Mouse (Mus musculus) embryonic facial prominence, embryonic 13.5 days (tissue): ENCODE results near the gene Stox1. TPM values are rescaled to one million over a fixed set of nuclear protein-coding genes. Genes with fewer than 3 reads are reported as not detected.
A peak's percentile ranks its signal among the peaks of the same experiment; 100 is the strongest.

Source experiments
- ATAC-seq: fragments of 200-750 bp; cut with Nextera tagmentation; 2 replicates; pipeline ENCODE4 v1.8.0; 2017; ENCODE audit warnings: low read depth; ENCODE audit not compliant: insufficient number of reproducible peaks, insufficient read depth, low FRiP score, low TSS enrichment
- H3K27ac ChIP-seq: fragments of 300-500 bp; sonication (generic); 2 replicates; pipeline ENCODE4 v1.5.1; 2015; ENCODE audit warnings: moderate library complexity, mild to moderate bottlenecking, inconsistent platforms
- H3K27me3 ChIP-seq: fragments of 300-500 bp; sonication (generic); 2 replicates; pipeline ENCODE4 v1.6.1; 2015; ENCODE audit warnings: mild to moderate bottlenecking, inconsistent platforms
- H3K36me3 ChIP-seq: fragments of 300-500 bp; sonication (generic); 2 replicates; pipeline ENCODE4 v1.6.1; 2015; ENCODE audit warnings: mild to moderate bottlenecking, inconsistent platforms
- H3K4me1 ChIP-seq: fragments of 300-500 bp; sonication (generic); 2 replicates; pipeline ENCODE4 v1.6.1; 2015; ENCODE audit warnings: inconsistent platforms
- H3K4me2 ChIP-seq: fragments of 300-500 bp; sonication (generic); 2 replicates; pipeline ENCODE4 v1.6.1; 2015; ENCODE audit warnings: moderate library complexity, mild to moderate bottlenecking, inconsistent platforms
- H3K4me3 ChIP-seq: fragments of 300-500 bp; sonication (generic); 2 replicates; pipeline ENCODE4 v1.5.1; 2015; ENCODE audit warnings: mild to moderate bottlenecking, inconsistent platforms
- H3K9ac ChIP-seq: fragments of 300-500 bp; sonication (generic); 2 replicates; pipeline ENCODE4 v1.6.1; 2015; ENCODE audit warnings: mild to moderate bottlenecking, inconsistent platforms
- H3K9me3 ChIP-seq: fragments of 300-500 bp; sonication (generic); 2 replicates; pipeline ENCODE4 v1.6.1; 2016; ENCODE audit warnings: inconsistent platforms
- WGBS: fragments of 180-500 bp; shearing (Covaris S2); methylation state at CpG from one replicate; pipeline ENCODE4 v1.1.7; 2015; ENCODE audit warnings: mixed read lengths; 5-methylcytosine and 5-hydroxymethylcytosine counted together
- polyA plus RNA-seq: library from polyadenylated mRNA; unstranded; fragments of >200 nt; fragmentation: Nextera tagmentation; extraction: Ambion mirVana; gene quantifications from 2 replicates; pipeline ENCODE4 v1.2.1, GENCODE M21; 2015

The Stox1 gene
- polyA plus RNA-seq, 1 experiment from 2014 or later, result 1.6 TPM

- Histone ChIP-seq H3K27me3 (no peaks in the 10 kb centered on the region), H3K4me1 (peaks cover 3% of the 10 kb centered on the region), H3K36me3 (no peaks in the 10 kb centered on the region), H3K27ac (no peak overlapping the region), H3K4me3 (no peak overlapping the region), H3K9ac (no peak overlapping the region), H3K4me2 (no peak overlapping the region), H3K9me3 (no peaks in the 10 kb centered on the region)
- no peak for ATAC-seq
- WGBS, result 58% methylated on average over 8 of the region's 8 CpGs
These were observed 33.2 kb downstream of the Stox1 start for GRCm38 (mm10) chr10:62692771-62693170.

- no peak overlapping the region for H3K9ac ChIP-seq
- no peak overlapping the region for H3K4me2 ChIP-seq
- H3K9me3 ChIP-seq, result no peaks in the 10 kb centered on the region
- WGBS, result 88% methylated on average over 3 of the region's 3 CpGs
- peaks cover 9% of the 10 kb centered on the region for H3K4me1 ChIP-seq
- H3K4me3 ChIP-seq, result no peak overlapping the region
- no peaks in the 10 kb centered on the region for H3K27me3 ChIP-seq
- no peak overlapping the region for H3K27ac ChIP-seq
- H3K36me3 ChIP-seq, result no peaks in the 10 kb centered on the region
- no peak for ATAC-seq
These were observed 33.7 kb downstream of the Stox1 start for GRCm38 (mm10) chr10:62692244-62692643.

- no peaks in the 10 kb centered on the region for H3K27me3 ChIP-seq
- H3K4me2 ChIP-seq, result peak overlapping the region; percentile 18; the same call in 1 of the 2 replicates
- no peaks in the 10 kb centered on the region for H3K9me3 ChIP-seq
- WGBS, result 29% methylated on average over 15 of the region's 15 CpGs
- ATAC-seq, result peak; percentile 56; the same call in 1 of the 2 replicates
- H3K36me3 ChIP-seq, result no peaks in the 10 kb centered on the region
- peaks cover 26% of the 10 kb centered on the region for H3K4me1 ChIP-seq
- H3K27ac ChIP-seq, result peak overlapping the region; percentile 74
- H3K4me3 ChIP-seq, result no peak overlapping the region
- H3K9ac ChIP-seq, result 0 out of 2 replicates have a peak overlapping the region, but pooled peaks have one; percentile 36
These were observed 38.8 kb downstream of the Stox1 start for GRCm38 (mm10) chr10:62687032-62687674.

GRCm38 (mm10) chr10:62683043-62683442, 42.9 kb downstream of the Stox1 start:
- 61% methylated on average over 5 of the region's 5 CpGs for WGBS
- H3K36me3 ChIP-seq, result no peaks in the 10 kb centered on the region

GRCm38 (mm10) chr10:62679833-62680232, 46.1 kb downstream of the Stox1 start:
- no peak overlapping the region for H3K9ac ChIP-seq

More at GRCm38 (mm10) chr10:62683043-62683442, 42.9 kb downstream of the Stox1 start:
- H3K9ac ChIP-seq, result no peak overlapping the region
- ATAC-seq, result no peak
- H3K4me1 ChIP-seq, result peaks cover 25% of the 10 kb centered on the region
- no peak overlapping the region for H3K27ac ChIP-seq
- no peaks in the 10 kb centered on the region for H3K9me3 ChIP-seq
- no peak overlapping the region for H3K4me3 ChIP-seq
- H3K4me2 ChIP-seq, result no peak overlapping the region
- H3K27me3 ChIP-seq, result no peaks in the 10 kb centered on the region

GRCm38 (mm10) chr10:62677329-62677728, 48.6 kb downstream of the Stox1 start:
- no peak overlapping the region for H3K4me3 ChIP-seq
- no peak overlapping the region for H3K27ac ChIP-seq
- no peaks in the 10 kb centered on the region for H3K4me1 ChIP-seq
- H3K9ac ChIP-seq, result no peak overlapping the region
- no peak overlapping the region for H3K4me2 ChIP-seq
- no peaks in the 10 kb centered on the region for H3K36me3 ChIP-seq
- WGBS, result 79% methylated on average over 5 of the region's 5 CpGs
- no peaks in the 10 kb centered on the region for H3K9me3 ChIP-seq
- no peak for ATAC-seq
- H3K27me3 ChIP-seq, result no peaks in the 10 kb centered on the region

More at GRCm38 (mm10) chr10:62679833-62680232, 46.1 kb downstream of the Stox1 start:
- Histone ChIP-seq H3K27ac (no peak overlapping the region), H3K4me1 (no peaks in the 10 kb centered on the region), H3K4me3 (no peak overlapping the region), H3K36me3 (no peaks in the 10 kb centered on the region), H3K4me2 (no peak overlapping the region), H3K27me3 (no peaks in the 10 kb centered on the region), H3K9me3 (no peaks in the 10 kb centered on the region)
- no peak for ATAC-seq
- WGBS, result 88% methylated on average over 1 of the region's 1 CpGs

DNA sequence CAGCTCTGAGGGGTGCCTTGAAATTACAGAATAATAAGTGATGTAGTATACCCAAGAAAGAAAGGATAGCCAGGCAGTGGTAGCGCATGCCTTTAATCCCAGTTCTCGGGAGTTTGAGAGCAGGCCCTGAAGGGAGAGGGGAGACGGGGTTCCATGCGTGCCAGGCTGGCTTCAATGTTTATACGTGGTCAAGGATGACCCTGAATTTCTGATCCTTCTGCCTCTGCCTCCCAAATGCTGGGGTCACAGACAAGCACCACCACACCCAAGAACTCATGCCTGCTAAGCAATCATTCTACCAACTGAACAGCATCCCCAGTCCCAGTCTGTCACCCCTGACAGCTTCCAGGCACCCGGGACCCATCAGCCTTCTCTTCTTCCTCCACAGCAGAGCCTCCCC, 49.7 kb downstream of the Stox1 start:
- H3K4me3 ChIP-seq, result no peak overlapping the region
- no peak for ATAC-seq
- 83% methylated on average over 6 of the region's 6 CpGs for WGBS
- H3K4me2 ChIP-seq, result no peak overlapping the region
- no peaks in the 10 kb centered on the region for H3K36me3 ChIP-seq
- no peak overlapping the region for H3K9ac ChIP-seq
- H3K4me1 ChIP-seq, result no peaks in the 10 kb centered on the region
- H3K27ac ChIP-seq, result no peak overlapping the region
- no peaks in the 10 kb centered on the region for H3K9me3 ChIP-seq
- no peaks in the 10 kb centered on the region for H3K27me3 ChIP-seq

GRCm38 (mm10) chr10:62672359-62672758, 53.6 kb downstream of the Stox1 start:
- ATAC-seq, result no peak
- Histone ChIP-seq H3K9me3 (no peaks in the 10 kb centered on the region), H3K36me3 (no peaks in the 10 kb centered on the region), H3K27me3 (no peaks in the 10 kb centered on the region), H3K4me3 (no peak overlapping the region), H3K9ac (no peak overlapping the region), H3K27ac (no peak overlapping the region), H3K4me1 (no peaks in the 10 kb centered on the region), H3K4me2 (no peak overlapping the region)
- 91% methylated on average over 2 of the region's 2 CpGs for WGBS

GRCm38 (mm10) chr10:62669245-62669644, 56.7 kb downstream of the Stox1 start:
- Histone ChIP-seq H3K9me3 (no peaks in the 10 kb centered on the region), H3K9ac (no peak overlapping the region), H3K27ac (no peak overlapping the region), H3K4me1 (no peaks in the 10 kb centered on the region; the same call in 1 of the 2 replicates), H3K4me3 (no peak overlapping the region), H3K4me2 (no peak overlapping the region), H3K36me3 (no peaks in the 10 kb centered on the region), H3K27me3 (no peaks in the 10 kb centered on the region)
- no peak for ATAC-seq
- WGBS, result 78% methylated on average over 14 of the region's 14 CpGs

DNA sequence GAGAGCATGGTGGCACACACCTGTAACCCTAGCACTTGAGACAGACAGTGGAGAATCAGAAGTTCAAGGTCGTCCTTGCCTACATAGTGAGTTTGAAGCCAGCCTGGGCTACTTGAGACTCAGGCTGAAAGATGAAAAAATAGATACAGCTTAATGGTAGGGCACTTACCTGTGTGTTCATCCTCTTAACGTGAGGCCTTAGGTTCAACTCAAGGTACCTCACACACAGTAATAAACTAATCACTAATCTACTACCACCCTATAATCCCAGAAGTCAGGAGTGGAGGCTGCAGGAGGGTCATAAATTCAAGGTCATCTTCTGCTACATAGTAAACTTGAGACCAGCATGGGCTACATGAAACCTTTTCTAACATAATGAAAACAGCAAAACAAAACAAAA, 57.5 kb downstream of the Stox1 start:
- no peak overlapping the region for H3K27ac ChIP-seq
- no peaks in the 10 kb centered on the region; the same call in 1 of the 2 replicates for H3K4me1 ChIP-seq
- 75% methylated on average over 2 of the region's 2 CpGs for WGBS
- no peak overlapping the region for H3K4me2 ChIP-seq
- no peak overlapping the region for H3K9ac ChIP-seq
- no peaks in the 10 kb centered on the region for H3K27me3 ChIP-seq
- H3K36me3 ChIP-seq, result no peaks in the 10 kb centered on the region
- H3K4me3 ChIP-seq, result no peak overlapping the region
- H3K9me3 ChIP-seq, result no peaks in the 10 kb centered on the region
- ATAC-seq, result no peak

- WGBS, result 83% methylated on average over 5 of the region's 5 CpGs
- Histone ChIP-seq H3K4me1 (no peaks in the 10 kb centered on the region; the same call in 1 of the 2 replicates), H3K9me3 (no peaks in the 10 kb centered on the region), H3K27ac (no peak overlapping the region), H3K4me3 (no peak overlapping the region), H3K36me3 (no peaks in the 10 kb centered on the region), H3K9ac (no peak overlapping the region), H3K27me3 (no peaks in the 10 kb centered on the region), H3K4me2 (no peak overlapping the region)
- ATAC-seq, result no peak
These were observed 57.9 kb downstream of the Stox1 start for GRCm38 (mm10) chr10:62668043-62668442.

DNA sequence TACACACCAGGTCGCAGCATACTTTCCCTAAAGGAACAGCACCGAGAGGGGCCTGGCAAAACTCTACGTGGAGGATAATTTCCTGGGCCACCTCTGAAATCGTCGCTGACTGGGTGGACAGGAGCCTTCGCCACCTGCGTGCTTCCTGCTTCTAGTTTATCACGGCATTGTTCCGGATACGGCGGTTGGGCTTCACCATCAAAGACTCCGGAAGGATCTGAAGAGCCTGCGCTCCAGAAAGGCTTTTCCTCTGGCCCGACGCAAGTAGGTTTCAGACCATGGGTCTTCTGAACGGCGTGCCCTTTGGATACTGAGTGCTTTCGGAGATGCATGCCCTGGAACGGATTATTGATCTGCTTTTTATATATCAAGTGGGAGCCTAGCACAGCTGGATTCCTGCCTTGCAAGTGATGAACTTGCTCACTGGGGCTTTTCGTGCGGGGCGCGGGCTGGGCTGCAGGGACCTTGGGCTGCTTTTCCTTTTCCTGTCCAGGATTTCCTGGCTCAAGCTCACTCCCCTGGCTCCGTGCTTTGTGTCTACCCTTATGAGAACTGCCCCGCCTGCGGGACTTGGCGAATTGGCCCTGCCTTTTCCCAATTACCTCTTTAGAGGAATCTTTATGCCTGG, 60.9 kb downstream of the Stox1 start:
- no peak for ATAC-seq
- Histone ChIP-seq H3K27ac (no peak overlapping the region), H3K4me3 (no peak overlapping the region), H3K9me3 (no peaks in the 10 kb centered on the region), H3K36me3 (no peaks in the 10 kb centered on the region), H3K27me3 (no peaks in the 10 kb centered on the region), H3K4me1 (no peaks in the 10 kb centered on the region; the same call in 1 of the 2 replicates), H3K9ac (no peak overlapping the region), H3K4me2 (peak overlapping the region; percentile 27; the same call in 1 of the 2 replicates)
- 67% methylated on average over 27 of the region's 27 CpGs for WGBS
